Mouse (Mus musculus): ENCODE measurements around the gene Zcchc2.

The Zcchc2 gene

GRCm38 (mm10) chr1:106073166-106073565 is 83.0 kb downstream of the Zcchc2 start:
- no peak for DNase-seq

DNA sequence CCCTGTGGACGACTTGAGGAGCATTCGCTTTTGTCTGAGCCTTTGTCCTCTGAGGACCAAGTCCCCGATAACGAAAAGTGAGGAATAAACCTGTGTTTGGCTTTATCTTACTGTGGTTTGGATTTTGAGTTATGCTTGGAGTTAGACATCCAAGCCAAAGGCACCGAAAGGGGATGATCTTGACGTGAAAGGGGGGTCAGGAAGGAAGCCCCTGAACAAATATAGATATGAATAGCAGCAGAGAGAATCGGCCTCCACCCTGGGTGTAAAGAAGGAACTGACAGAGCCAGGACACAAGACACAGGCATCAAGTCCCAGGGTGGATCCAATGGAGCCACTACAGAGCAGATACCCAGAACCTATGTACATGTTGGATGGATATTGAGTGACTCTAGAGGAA is 83.9 kb downstream of the Zcchc2 start:
- no peak for DNase-seq

DNA sequence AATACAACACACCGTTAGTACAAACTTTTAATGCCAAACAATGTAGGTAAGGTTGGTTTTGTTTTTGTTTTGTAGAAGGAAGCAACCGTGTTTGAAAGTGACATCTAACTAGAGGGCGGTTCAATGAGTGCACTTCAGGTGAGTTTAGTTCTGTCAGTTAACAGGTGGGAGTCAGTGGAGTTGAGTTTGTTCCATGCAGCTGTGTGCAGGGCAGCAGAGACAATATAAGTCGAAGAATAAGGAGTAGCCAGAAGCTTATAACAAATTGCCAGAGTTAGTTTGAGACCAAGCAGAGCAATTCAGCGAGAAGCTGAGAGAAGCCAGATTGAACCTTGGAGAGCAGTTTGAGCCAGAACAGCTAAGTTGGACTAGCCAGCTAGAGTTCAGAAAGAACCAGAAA is 84.5 kb downstream of the Zcchc2 start:
- DNase-seq, result no peak

DNA sequence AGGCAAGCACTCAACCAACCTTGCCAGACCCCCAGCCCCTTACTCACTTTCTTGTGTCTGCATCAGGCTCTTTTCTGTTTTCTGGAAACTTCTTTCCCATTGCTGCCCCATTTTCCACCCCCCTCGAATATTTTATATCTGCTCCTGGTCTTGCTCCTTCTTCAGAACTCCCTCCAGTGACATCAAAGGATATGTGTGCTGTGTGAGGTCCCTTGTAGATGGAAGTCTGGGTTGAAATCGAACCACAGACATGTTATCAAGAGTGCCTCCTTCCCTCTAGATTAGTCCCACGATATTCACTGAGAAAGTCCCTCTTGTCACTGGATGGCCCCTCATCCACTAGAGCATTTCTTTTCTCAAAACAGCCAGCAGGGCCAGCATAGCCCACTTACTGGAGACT is 86.4 kb downstream of the Zcchc2 start:
- no peak for DNase-seq

GRCm38 (mm10) chr1:106077166-106077565 is 87.0 kb downstream of the Zcchc2 start:
- no peak for DNase-seq

Measured in right cerebral cortex, postnatal 25 days (tissue).